Mouse (Mus musculus) brain, embryonic 14.5 days (tissue): ENCODE results near the gene Snrpc. TPM values are rescaled to one million over a fixed set of nuclear protein-coding genes. Genes with fewer than 3 reads are reported as not detected.
A peak's percentile ranks its signal among the peaks of the same experiment; 100 is the strongest.

ENCODE experiments used
- DNase-seq: peaks from one replicate; pipeline ENCODE4 v3.0.0-alpha.2; 2011; ENCODE audit warnings: low read depth
- CTCF ChIP-seq: fragments of 200-500 bp; IDR thresholded peaks from 2 replicates; pipeline ENCODE4 v1.5.1; 2012; ENCODE audit warnings: inconsistent platforms, mild to moderate bottlenecking, moderate library complexity, borderline replicate concordance; ENCODE audit not compliant: insufficient read depth, insufficient read length; ENCODE audit errors: extremely low read depth
- POLR2A ChIP-seq: fragments of 200-500 bp; IDR thresholded peaks from 2 replicates; pipeline ENCODE4 v1.6.1; 2012; ENCODE audit warnings: mild to moderate bottlenecking, inconsistent platforms, borderline replicate concordance; ENCODE audit not compliant: poor library complexity, insufficient read depth, insufficient read length, severe bottlenecking; ENCODE audit errors: extremely low read depth
- polyA plus RNA-seq: library from polyadenylated mRNA; depleted of rRNA; stranded (reverse); fragments of >200 nt; gene quantifications from 2 replicates; pipeline ENCODE4 v1.2.3, GENCODE M21; 2012

Snrpc gene
- polyA plus RNA-seq, 1 experiment, result 156 TPM

- TF ChIP-seq POLR2A, result peak; percentile 56; the same call in 1 of the 2 replicates
- TF ChIP-seq CTCF, result no peak
- DNase-seq, result peak; percentile 99
Observed at GRCm38 (mm10) chr17:27820568-27821406, 17.2 kb upstream of the Snrpc start, which contains the start of gene D17Wsu92e. TSS of gene D17Wsu92e (minus strand) at chr17:27820648.

DNA sequence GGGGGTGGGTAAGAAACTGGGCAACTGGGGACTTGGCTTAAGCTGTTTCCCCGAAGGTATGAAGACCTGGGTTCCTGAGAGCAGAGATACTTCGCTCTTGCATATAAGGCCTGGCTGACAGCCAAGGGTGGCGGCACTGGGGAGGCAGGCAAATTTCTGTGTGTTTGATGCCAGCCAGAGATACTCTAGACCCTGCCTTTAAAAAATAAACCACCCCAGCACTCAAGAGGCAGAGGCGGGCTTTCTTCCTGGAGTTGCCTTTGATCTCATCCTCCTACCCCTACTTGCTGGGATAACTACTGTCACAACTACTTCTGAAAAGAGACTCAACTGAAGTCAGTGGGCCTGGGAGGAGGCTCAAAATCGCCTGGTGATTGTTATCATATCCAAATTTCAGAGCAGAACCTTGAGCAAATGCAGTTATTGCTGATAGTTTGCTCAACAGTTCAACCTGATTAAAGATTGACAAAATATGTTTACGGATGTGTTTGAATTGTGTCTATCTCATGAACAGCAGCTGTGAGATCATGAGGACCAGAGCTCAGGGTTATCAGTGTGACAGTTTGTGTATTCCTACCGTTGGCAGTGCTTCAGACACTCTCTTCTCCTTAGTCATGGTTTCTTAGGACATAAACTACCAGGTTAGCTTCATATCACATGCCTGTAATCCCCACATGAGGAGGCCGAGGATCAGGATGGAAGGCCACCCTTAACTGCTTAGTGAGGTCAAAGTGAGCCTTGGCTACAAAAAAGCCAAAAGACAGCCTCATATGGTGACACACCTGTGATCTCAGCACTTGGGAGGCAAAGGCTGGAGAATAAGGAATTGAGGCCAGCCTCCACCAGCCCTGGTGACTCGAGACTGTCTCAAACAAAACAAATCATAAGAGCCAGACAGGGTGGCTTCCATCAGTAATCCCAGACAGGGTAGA lies 16.3 kb upstream of the Snrpc start:
- TF ChIP-seq POLR2A (no peak), CTCF (no peak)
- no peak for DNase-seq

- no peak for DNase-seq
- TF ChIP-seq CTCF, result no peak
Observed at GRCm38 (mm10) chr17:27823142-27823905, 14.6 kb upstream of the Snrpc start.

GRCm38 (mm10) chr17:27824941-27825340 lies 13.0 kb upstream of the Snrpc start:
- no peak for DNase-seq
- TF ChIP-seq POLR2A (no peak), CTCF (no peak)

DNA sequence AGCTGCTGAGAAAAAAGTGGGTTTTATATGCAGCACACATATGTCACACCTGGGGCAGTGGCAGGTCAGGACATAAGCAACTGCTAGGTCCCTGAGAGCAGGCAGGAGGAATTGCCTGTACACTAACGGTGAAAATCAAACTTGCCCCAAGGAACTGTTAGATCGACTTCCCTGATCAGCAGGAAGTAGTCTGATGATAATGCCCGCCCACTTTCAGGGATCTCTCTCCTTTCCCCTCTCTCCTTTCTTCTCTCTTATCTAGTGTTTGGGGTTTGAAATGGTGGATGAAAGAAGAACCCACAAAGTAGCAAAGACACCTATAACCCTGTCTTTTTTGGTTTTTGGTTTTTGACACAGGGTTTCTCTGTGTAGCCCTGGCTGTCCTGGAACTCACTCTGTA lies 12.4 kb upstream of the Snrpc start:
- DNase-seq, result no peak
- TF ChIP-seq CTCF (no peak), POLR2A (no peak)

DNA sequence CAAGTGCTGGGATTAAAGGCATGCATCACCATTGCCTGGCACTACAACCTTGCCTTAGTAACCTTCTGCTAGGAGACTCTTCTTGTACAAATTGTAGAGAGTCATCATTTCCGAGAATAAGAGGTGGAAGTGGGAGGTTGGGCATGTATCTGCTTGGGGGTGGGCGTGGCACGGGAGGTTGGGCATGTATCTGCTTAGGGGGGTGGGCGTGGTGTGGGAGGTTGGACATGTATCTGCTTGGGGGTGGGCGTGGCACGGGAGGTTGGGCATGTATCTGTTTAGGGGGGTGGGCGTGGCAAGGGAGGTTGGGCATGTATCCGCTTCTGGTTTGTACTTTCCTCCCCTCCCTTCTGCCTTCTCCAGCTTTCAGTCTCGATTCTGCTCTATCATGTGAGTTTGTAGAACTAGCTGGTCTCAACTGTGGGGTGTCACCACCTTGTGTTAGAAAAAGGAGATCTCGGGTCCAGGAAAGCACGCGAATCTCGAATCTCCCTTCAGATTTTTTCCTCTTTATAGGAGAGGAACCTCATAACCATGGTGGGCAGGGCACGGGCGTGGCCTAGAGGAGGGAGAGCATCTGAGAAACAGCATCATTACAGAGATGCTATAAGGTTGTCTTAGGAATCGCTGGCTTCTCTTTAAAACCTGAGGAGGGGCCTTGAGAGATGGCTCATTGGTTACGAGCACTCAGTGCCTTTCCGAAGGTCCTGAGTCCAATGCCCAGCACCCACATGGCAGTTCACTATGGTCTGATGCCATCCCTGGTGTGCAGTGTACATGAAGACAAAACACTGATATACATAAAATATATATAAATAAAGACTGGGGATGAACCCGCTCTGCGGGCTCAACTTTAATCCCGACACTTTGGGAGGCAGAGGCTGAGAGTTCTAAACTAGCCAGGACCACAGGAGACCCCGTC lies 11.7 kb upstream of the Snrpc start:
- DNase-seq, result peak; percentile 68
- TF ChIP-seq POLR2A, result no peak
- no peak for TF ChIP-seq CTCF

DNA sequence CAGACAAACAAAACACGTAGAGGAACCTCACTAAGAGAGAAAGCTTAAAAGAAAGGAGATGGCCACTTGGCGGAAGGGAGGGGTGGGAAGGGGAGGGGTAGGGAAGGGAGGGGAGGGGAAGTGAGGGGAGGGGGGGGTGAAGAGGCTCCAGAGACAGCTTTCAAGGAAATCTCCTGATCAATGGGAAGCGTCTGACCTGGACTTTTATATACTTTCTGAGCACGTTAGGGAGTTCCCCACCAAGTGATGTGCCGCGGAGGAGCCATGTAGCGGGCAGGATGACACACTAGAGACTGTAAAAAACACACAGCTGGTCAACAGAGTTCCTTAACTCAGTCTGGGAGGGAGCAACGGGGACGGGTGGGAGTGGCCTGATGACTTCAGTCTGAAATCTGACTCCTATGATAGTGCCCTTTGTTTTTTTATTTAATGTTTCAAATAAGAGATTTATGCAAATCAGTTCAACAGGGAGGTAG lies 11.0 kb upstream of the Snrpc start:
- no peak for TF ChIP-seq CTCF
- TF ChIP-seq POLR2A, result no peak
- peak; percentile 26 for DNase-seq

DNA sequence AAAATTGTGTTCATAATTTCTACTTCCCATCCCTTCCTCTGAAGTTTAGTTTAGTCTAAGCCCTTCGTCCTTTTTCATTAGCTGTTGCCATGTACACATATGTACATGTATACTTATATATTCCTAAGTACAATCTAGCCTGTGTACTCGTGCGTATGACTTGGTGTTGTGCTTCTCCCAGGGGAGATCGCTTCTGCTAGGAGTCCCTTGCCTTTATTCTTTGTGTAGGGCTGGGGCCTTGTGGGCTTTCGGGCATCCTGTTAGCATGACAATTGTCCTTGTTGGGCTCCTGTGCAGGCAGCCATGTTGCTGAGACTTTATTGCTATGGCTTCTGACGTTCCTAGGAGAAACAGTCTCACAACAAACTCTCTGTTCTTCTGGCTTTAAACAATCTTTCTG lies 10.4 kb upstream of the Snrpc start:
- no peak for TF ChIP-seq CTCF
- no peak for TF ChIP-seq POLR2A
- no peak for DNase-seq

GRCm38 (mm10) chr17:27830411-27830810 lies 7.5 kb upstream of the Snrpc start:
- no peak for DNase-seq

DNA sequence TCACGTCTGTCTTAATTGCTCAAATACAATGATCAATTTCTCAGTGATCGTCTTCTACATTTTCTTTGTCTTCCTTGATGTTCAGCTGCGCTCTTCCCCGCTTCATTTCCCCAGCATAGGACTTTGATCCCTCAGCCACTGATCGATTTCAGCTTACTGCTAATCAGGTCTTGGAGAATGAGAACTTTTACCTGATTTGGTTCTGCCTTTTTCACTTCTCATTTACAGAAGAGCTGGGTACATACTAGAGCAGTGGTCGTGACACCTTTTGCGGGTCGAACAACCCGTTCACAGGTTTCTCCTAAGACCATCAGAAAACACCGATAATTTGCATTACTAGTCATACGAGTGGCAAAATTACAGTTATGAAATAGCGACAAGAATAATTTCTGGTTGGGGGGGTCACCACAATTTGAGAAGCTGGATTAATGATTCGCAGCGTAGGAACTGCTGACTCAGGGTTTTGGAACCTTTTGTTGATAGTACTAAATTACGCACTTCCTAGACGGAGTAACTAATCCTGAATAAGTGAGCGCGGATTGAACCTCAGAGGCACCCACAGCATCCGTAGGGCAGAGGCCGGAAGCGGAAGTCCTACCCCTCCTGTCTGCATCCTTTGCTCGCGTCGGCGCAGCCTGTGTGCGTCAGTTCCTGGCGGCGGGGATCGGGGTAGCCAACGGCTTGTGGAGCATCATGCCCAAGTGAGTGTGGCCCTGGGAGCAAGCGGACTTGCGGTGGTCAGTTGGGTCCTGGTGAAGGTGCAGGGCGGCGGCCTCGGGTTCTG lies 1.7 kb downstream of the Snrpc start:
- DNase-seq, result peak; percentile 99
- TF ChIP-seq POLR2A (peak; percentile 35; the same call in 1 of the 2 replicates), CTCF (0 out of 2 replicates have a peak, but pooled peaks have one; percentile 8)

More at GRCm38 (mm10) chr17:27830411-27830810, 7.5 kb upstream of the Snrpc start:
- no peak for TF ChIP-seq POLR2A
- peak; percentile 26; the same call in 1 of the 2 replicates for TF ChIP-seq CTCF
